Comparison of ENCODE assay signal across 8 mouse cellular contexts in the genomic region with DNA sequence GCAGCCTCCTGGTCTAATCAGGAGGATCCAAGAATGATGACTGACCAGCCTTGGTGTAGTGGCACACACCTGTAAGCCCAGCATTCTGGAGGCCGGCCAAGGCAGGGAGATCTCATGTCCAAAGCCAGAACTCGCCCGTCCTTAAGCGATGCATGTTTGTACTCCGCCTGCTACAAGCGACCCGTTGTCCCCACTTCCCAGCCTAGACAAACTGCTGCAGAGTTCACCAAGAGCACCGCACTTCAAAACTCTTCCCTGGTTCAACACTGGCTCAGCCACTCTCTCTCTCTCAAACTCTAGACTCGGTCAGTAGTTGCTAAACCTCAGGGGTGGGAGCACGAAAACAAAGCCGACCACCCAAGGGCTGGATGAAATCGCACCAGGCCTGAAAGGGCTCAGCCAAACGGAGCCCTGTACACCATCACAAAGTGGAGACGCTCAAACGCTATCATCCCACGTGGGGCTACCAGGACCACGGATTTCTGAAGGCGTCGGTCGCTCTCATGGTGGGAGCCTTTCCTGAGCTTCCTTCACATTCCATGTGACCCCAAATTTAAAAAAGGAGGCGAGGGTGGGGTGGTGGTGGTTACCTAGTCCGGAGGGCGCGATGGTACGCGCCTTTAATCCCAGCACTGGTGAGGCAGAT. TPM values are rescaled to one million over a fixed set of nuclear protein-coding genes. Genes with fewer than 3 reads are reported as not detected.
DNase-seq lines count a peak whose midpoint lies in the region; ATAC-seq and TF ChIP-seq lines count a peak whose summit lies in the region.

No protein-coding gene starts in this region.

- no peak for ATAC-seq in hindbrain, embryonic 13.5 days (ENCODE audit: low FRiP score)
- ATAC-seq in liver, embryonic 11.5 days (replicated peaks; ENCODE audit: low FRiP score): peak; percentile 49
- ATAC-seq in stomach, embryonic 14.5 days (ENCODE audit: insufficient number of reproducible peaks, insufficient read depth, low FRiP score, low read depth): 0 out of 2 replicates have a peak, but pooled peaks have one; percentile 8

- peak overlapping the region; percentile 93; the same call in 1 of the 2 replicates for H3K27ac ChIP-seq in heart, adult 2 months
- peak overlapping the region; percentile 89; the same call in 1 of the 2 replicates for H3K27ac ChIP-seq in hindbrain, embryonic 13.5 days
- H3K27ac ChIP-seq in liver, embryonic 11.5 days (ENCODE audit: low read depth, low read length): peak overlapping the region; percentile 70; the same call in 1 of the 2 replicates
- no peak overlapping the region for H3K27ac ChIP-seq in stomach, embryonic 14.5 days (ENCODE audit: low read length)

- 2% methylated on average over 26 of the region's 26 CpGs for WGBS in heart, adult 2 months
- WGBS in hindbrain, embryonic 13.5 days: 5% methylated on average over 26 of the region's 26 CpGs
- 2% methylated on average over 26 of the region's 26 CpGs for whole genome bisulfite sequencing in liver, embryonic 11.5 days
- 2% methylated on average over 26 of the region's 26 CpGs for WGBS in stomach, embryonic 14.5 days

- H3K27me3 ChIP-seq in heart, adult 2 months (ENCODE audit: control insufficient read depth, insufficient read depth, low read length): no peaks in the 10 kb centered on the region
- peaks cover 3% of the 10 kb centered on the region; the same call in 1 of the 2 replicates for H3K27me3 ChIP-seq in hindbrain, embryonic 13.5 days
- H3K27me3 ChIP-seq in liver, embryonic 11.5 days (replicated peaks; ENCODE audit: control insufficient read depth, insufficient read depth, low read length): no peaks in the 10 kb centered on the region
- no peaks in the 10 kb centered on the region for H3K27me3 ChIP-seq in stomach, embryonic 14.5 days (ENCODE audit: control insufficient read depth, insufficient read depth, low read length)

- peak overlapping the region; percentile 92 for H3K9ac ChIP-seq in heart, adult 2 months (ENCODE audit: low read depth, low read length)
- peak overlapping the region; percentile 97 for H3K9ac ChIP-seq in hindbrain, embryonic 13.5 days
- H3K9ac ChIP-seq in liver, embryonic 11.5 days (ENCODE audit: low read depth, low read length): peak overlapping the region; percentile 99
- peak overlapping the region; percentile 90 for H3K9ac ChIP-seq in stomach, embryonic 14.5 days (replicated peaks; ENCODE audit: low read depth, low read length)

- H3K4me1 ChIP-seq in heart, adult 2 months (ENCODE audit: control insufficient read depth, insufficient read depth, low read length): peaks cover 6% of the 10 kb centered on the region
- H3K4me1 ChIP-seq in hindbrain, embryonic 13.5 days (replicated peaks): peaks cover 28% of the 10 kb centered on the region
- peaks cover 11% of the 10 kb centered on the region for H3K4me1 ChIP-seq in liver, embryonic 11.5 days (replicated peaks; ENCODE audit: control insufficient read depth, insufficient read depth, low read length)
- peaks cover 9% of the 10 kb centered on the region; the same call in 1 of the 2 replicates for H3K4me1 ChIP-seq in stomach, embryonic 14.5 days (ENCODE audit: control insufficient read depth, insufficient read depth, low read length)

- DNase-seq in heart, adult 2 months: no peak
- DNase-seq in heart, postnatal 14 days: no peak
- DNase-seq in CD4-positive, CD25-positive, alpha-beta regulatory T cell, adult 2 months (ENCODE audit: low read depth, low spot score): peak; percentile 30
- DNase-seq in cerebellum, postnatal 36 days: peak; percentile 22 to 31
- DNase-seq in liver, embryonic 11.5 days (ENCODE audit: low spot score): peak; percentile 47
- no peak for DNase-seq in ovary, postnatal 14 days (ENCODE audit: low spot score)

- H3K79me2 ChIP-seq in heart, adult 2 months (replicated peaks; ENCODE audit: control insufficient read depth, insufficient read depth, low read length): peaks cover 6% of the 10 kb centered on the region; the same call in 1 of the 2 replicates

- no peak for TF ChIP-seq CTCF in heart, adult 2 months (IDR thresholded peaks at IDR 0.05)

- H3K9me3 ChIP-seq in hindbrain, embryonic 13.5 days: no peaks in the 10 kb centered on the region
- no peaks in the 10 kb centered on the region for H3K9me3 ChIP-seq in liver, embryonic 11.5 days (ENCODE audit: control insufficient read depth, low read length)
- H3K9me3 ChIP-seq in stomach, embryonic 14.5 days (ENCODE audit: control insufficient read depth, low read depth, low read length): no peaks in the 10 kb centered on the region

- intact Hi-C loops in heart, adult 2 months (cut with DNase I): no loop called here
- intact Hi-C loops in heart, postnatal 14 days (cut with DNase I): no loop called here

- no peak for TF ChIP-seq POLR2A in heart, adult 2 months (IDR thresholded peaks at IDR 0.05; ENCODE audit: insufficient read depth, low read depth, low read length)

- TF ChIP-seq EP300 in heart, adult 2 months (IDR thresholded peaks at IDR 0.05; ENCODE audit: insufficient read depth, low read depth, low read length): no peak

- peak overlapping the region; percentile 80 for H3K4me3 ChIP-seq in heart, adult 2 months
- peak overlapping the region; percentile 99 for H3K4me3 ChIP-seq in hindbrain, embryonic 13.5 days
- peak overlapping the region; percentile 93 for H3K4me3 ChIP-seq in liver, embryonic 11.5 days (ENCODE audit: low read depth, low read length)
- H3K4me3 ChIP-seq in stomach, embryonic 14.5 days (ENCODE audit: low read depth, low read length): peak overlapping the region; percentile 100

- peak overlapping the region; percentile 99 for H3K4me2 ChIP-seq in hindbrain, embryonic 13.5 days
- peak overlapping the region; percentile 87 for H3K4me2 ChIP-seq in liver, embryonic 11.5 days
- H3K4me2 ChIP-seq in stomach, embryonic 14.5 days (replicated peaks; ENCODE audit: low read depth, low read length): peak overlapping the region; percentile 92

- no peaks in the 10 kb centered on the region for H3K36me3 ChIP-seq in heart, adult 2 months (ENCODE audit: control insufficient read depth, insufficient read depth, low read length)
- H3K36me3 ChIP-seq in hindbrain, embryonic 13.5 days: peaks cover 14% of the 10 kb centered on the region
- peaks cover 9% of the 10 kb centered on the region; the same call in 1 of the 2 replicates for H3K36me3 ChIP-seq in liver, embryonic 11.5 days (ENCODE audit: control insufficient read depth, insufficient read depth, low read length)
- H3K36me3 ChIP-seq in stomach, embryonic 14.5 days (ENCODE audit: control insufficient read depth, insufficient read depth, low read length): peaks cover 14% of the 10 kb centered on the region

RNA-seq across cellular contexts. Expression of a gene that starts 1.0 kb away (rescaled TPM):
- 10 to 100 TPM; 49.5 to 52.7 TPM for total RNA-seq in heart, adult 2 months (2021)
- polyA plus RNA-seq in heart, adult 2 months (2012; rRNA removed): 49.5 and 66.6 TPM in 2 replicates
- 10 to 100 TPM; 48.6 to 53.8 TPM for total RNA-seq in heart, postnatal 14 days (2021)
- 225 and 241 TPM in 2 replicates for polyA plus RNA-seq in hindbrain, embryonic 13.5 days (2015; fragmentation: Nextera tagmentation; extraction: Ambion mirVana)
- 393 and 418 TPM in 2 replicates for polyA plus RNA-seq in liver, embryonic 11.5 days (2014; fragmentation: Nextera tagmentation; extraction: Ambion mirVana)
- 283 and 284 TPM in 2 replicates for polyA plus RNA-seq in stomach, embryonic 14.5 days (2014; fragmentation: Nextera tagmentation; extraction: Ambion mirVana)

RNA-seq across cellular contexts. Expression of a gene that starts 12.6 kb away (rescaled TPM):
- total RNA-seq in heart, adult 2 months (2021): not detected
- polyA plus RNA-seq in heart, adult 2 months (2012; rRNA removed): not detected in 2 replicates
- not detected for total RNA-seq in heart, postnatal 14 days (2021)
- polyA plus RNA-seq in hindbrain, embryonic 13.5 days (2015; fragmentation: Nextera tagmentation; extraction: Ambion mirVana): not detected in 2 replicates
- polyA plus RNA-seq in liver, embryonic 11.5 days (2014; fragmentation: Nextera tagmentation; extraction: Ambion mirVana): not detected in 2 replicates
- polyA plus RNA-seq in stomach, embryonic 14.5 days (2014; fragmentation: Nextera tagmentation; extraction: Ambion mirVana): not detected in 2 replicates

RNA-seq across cellular contexts. Expression of a gene that starts 12.7 kb away (rescaled TPM):
- 10 to 100 TPM; 21.4 to 27.7 TPM for total RNA-seq in heart, adult 2 months (2021)
- 20.1 and 23.1 TPM in 2 replicates for polyA plus RNA-seq in heart, adult 2 months (2012; rRNA removed)
- 10 to 100 TPM; 22.6 to 27.9 TPM for total RNA-seq in heart, postnatal 14 days (2021)
- 42.2 and 45.1 TPM in 2 replicates for polyA plus RNA-seq in hindbrain, embryonic 13.5 days (2015; fragmentation: Nextera tagmentation; extraction: Ambion mirVana)
- 27.4 and 30.3 TPM in 2 replicates for polyA plus RNA-seq in liver, embryonic 11.5 days (2014; fragmentation: Nextera tagmentation; extraction: Ambion mirVana)
- 24.2 and 26.3 TPM in 2 replicates for polyA plus RNA-seq in stomach, embryonic 14.5 days (2014; fragmentation: Nextera tagmentation; extraction: Ambion mirVana)

RNA-seq across cellular contexts. Expression of a gene that starts 23.4 kb away (rescaled TPM):
- total RNA-seq in heart, adult 2 months (2021): not detected
- not detected in 2 replicates for polyA plus RNA-seq in heart, adult 2 months (2012; rRNA removed)
- not detected for total RNA-seq in heart, postnatal 14 days (2021)
- polyA plus RNA-seq in hindbrain, embryonic 13.5 days (2015; fragmentation: Nextera tagmentation; extraction: Ambion mirVana): 0.05 TPM in 1 of 2 replicates, not detected in the other
- not detected in 2 replicates for polyA plus RNA-seq in liver, embryonic 11.5 days (2014; fragmentation: Nextera tagmentation; extraction: Ambion mirVana)
- polyA plus RNA-seq in stomach, embryonic 14.5 days (2014; fragmentation: Nextera tagmentation; extraction: Ambion mirVana): 0.09 TPM in 1 of 2 replicates, not detected in the other

RNA-seq across cellular contexts. Expression of a gene that starts 58.7 kb away (rescaled TPM):
- total RNA-seq in heart, adult 2 months (2021): 10 to 100 TPM; 18.9 to 24.3 TPM
- polyA plus RNA-seq in heart, adult 2 months (2012; rRNA removed): 18.6 and 20.3 TPM in 2 replicates
- 10 to 100 TPM; 20.4 to 27.0 TPM for total RNA-seq in heart, postnatal 14 days (2021)
- polyA plus RNA-seq in hindbrain, embryonic 13.5 days (2015; fragmentation: Nextera tagmentation; extraction: Ambion mirVana): 43.4 and 44.9 TPM in 2 replicates
- polyA plus RNA-seq in liver, embryonic 11.5 days (2014; fragmentation: Nextera tagmentation; extraction: Ambion mirVana): 133 and 151 TPM in 2 replicates
- polyA plus RNA-seq in stomach, embryonic 14.5 days (2014; fragmentation: Nextera tagmentation; extraction: Ambion mirVana): 75.4 and 90.0 TPM in 2 replicates

Comparison
In these comparisons a context has a peak if more than half of its experiments do, and no peak if none do; other contexts are left out.
1. DNase-seq: peak in CD4-positive, CD25-positive, alpha-beta regulatory T cell, adult 2 months (single experiment), cerebellum, postnatal 36 days (2 of 2) and liver, embryonic 11.5 days (single experiment); none in heart, adult 2 months (0 of 2), heart, postnatal 14 days (0 of 2) and ovary, postnatal 14 days (single experiment).
2. Peak in every context shown above with its lines, with median percentiles within 50 percentile points of each other: H3K4me3 ChIP-seq, H3K9ac ChIP-seq and H3K4me2 ChIP-seq.